Mouse (Mus musculus) liver, adult 2 months (tissue): ENCODE results near the gene Morc1.

ENCODE experiments used
- CTCF ChIP-seq: fragments of 200-500 bp; IDR thresholded peaks from 2 replicates; pipeline ENCODE4 v1.5.1; 2011; ENCODE audit warnings: low read depth, low read length, control low read depth
- POLR2A ChIP-seq: fragments of 200-500 bp; IDR thresholded peaks from 2 replicates; pipeline ENCODE4 v1.6.1; 2011; ENCODE audit warnings: low read length, control low read depth; ENCODE audit not compliant: insufficient read depth; ENCODE audit errors: extremely low read depth

GRCm38 (mm10) chr16:48676205-48676604 is 245.2 kb downstream of the Morc1 start:
- TF ChIP-seq POLR2A (no peak), CTCF (no peak)
